Mouse (Mus musculus) splenic B cell, adult 2 months (primary cell): ENCODE measurements around the gene Rapgef5.

ENCODE experiments used
- DNase-seq: peaks from one replicate; pipeline ENCODE4 v3.0.0-alpha.2; 2011; ENCODE audit warnings: low read depth, low spot score
- H3K27me3 ChIP-seq: 2 replicates; pipeline ENCODE4 v1.6.1; 2012; ENCODE audit warnings: mild to moderate bottlenecking, low read length, moderate library complexity, mixed read lengths; ENCODE audit not compliant: control insufficient read depth, poor library complexity, insufficient read depth, severe bottlenecking
- H3K36me3 ChIP-seq: 2 replicates; pipeline ENCODE4 v1.6.1; 2012; ENCODE audit warnings: mild to moderate bottlenecking, low read length, moderate library complexity, mixed read lengths; ENCODE audit not compliant: control insufficient read depth, poor library complexity, insufficient read depth, severe bottlenecking

Rapgef5 gene

GRCm38 (mm10) chr12:117512468-117512867 is 3.8 kb upstream of the Rapgef5 start:
- Histone ChIP-seq H3K27me3 (no peaks in the 10 kb centered on the region), H3K36me3 (no peaks in the 10 kb centered on the region)
- DNase-seq = no peak

DNA sequence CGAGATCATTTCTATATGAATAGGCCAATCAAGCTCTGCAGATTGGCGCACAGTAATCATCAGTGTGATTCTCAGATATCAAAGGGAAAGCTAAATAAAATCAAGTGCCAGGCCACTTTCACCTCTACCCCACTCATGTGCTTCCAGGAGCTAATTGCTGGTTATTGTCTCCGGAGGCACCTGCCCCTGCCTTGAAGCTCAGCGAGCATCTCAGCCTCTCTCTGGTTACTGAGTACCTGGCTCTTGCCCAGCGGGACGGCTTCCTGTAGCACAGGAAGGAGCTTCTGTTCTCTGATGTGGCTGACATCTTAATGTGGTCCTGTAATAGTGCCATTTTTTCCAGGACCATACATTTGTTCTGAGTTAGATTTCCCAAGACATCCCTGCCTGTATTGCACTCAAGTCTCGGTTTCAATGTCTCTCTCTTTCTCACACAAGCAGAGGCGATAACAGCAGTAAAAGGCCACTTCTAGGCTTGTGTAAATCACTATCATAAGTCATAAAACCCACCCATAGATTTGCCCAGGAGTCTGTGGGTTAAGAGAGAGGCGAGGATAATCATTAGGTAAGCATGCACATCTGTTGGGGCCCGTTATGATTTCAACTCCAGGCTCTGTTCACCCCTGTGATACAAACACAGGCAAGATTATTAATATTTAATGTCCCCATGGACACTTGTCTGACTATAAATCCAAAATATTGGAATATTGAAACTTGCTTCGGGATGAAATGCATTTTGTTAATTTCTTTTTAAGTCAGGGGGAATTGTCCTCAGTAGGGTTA is 2.9 kb upstream of the Rapgef5 start:
- no peak for DNase-seq
- H3K36me3 ChIP-seq = no peaks in the 10 kb centered on the region

DNA sequence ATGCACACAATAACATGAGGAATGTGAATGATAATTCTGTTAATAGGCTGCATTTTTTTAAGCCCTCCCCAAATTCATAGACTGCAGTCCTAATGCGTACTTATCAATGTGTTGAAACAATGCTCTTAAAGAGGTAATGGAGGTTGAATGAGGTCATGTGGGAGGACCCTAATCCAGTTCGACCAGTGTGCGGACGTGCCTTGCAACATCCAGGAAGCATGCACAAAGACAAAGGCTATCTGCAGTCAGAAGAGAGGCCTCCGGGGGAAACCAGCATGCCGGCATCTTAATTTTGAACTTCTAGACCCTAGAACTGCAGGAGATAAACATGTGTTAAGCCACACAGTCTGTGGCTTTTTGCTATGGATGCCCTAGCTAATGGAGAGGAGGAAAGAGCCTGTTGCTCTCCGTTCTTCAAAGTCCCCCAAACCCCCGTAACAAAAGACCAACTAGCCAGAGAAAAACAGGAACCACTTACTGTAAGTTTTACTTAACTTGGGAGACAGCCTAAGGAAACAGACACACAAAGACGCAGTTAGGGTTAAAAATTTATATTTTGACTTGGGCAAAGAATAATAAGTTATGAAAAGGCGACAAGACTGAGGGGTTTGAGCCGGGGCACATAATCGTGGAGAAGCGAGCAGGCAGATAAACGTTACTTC is 1.1 kb downstream of the Rapgef5 start:
- no peak for DNase-seq
- H3K36me3 ChIP-seq = no peaks in the 10 kb centered on the region
- H3K27me3 ChIP-seq = no peaks in the 10 kb centered on the region

More for the DNA sequence above, 2.9 kb upstream of the Rapgef5 start:
- H3K27me3 ChIP-seq = no peaks in the 10 kb centered on the region

DNA sequence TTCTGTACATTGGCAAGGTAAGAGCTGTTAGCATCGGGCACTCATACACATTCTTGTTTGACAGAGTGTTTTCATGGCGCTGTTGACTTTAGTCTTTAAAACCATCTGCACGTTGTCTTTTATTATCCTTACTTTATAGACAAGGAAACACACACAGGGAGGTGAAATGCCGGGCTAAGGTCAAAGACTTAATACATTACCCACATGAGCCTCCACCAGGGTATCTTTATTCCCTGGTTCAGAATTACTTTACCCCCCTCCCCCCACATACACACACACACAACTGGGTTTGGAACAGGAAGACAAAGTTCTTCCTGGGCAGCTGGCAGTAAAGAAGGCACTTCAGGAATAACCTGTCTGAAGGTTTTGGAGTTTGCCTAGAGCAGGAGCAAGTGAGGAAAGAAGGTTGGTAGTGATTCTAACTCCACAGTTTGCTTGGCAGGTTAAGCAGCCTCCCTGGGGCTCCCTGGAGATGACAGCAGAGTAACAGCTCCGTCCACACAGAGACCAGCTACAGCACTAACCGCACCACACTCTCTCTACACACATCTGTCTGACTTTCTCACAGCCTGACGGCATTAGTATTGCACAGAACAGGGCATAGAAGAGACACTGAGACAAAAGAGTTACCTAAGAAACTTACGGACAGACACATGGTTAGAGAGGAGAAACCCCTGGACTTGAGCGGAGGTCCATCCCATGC is 8.2 kb downstream of the Rapgef5 start:
- DNase-seq = no peak

GRCm38 (mm10) chr12:117527889-117528288 is 11.6 kb downstream of the Rapgef5 start:
- H3K27me3 ChIP-seq = no peaks in the 10 kb centered on the region
- DNase-seq = no peak
- H3K36me3 ChIP-seq = no peaks in the 10 kb centered on the region

More for the DNA sequence above, 8.2 kb downstream of the Rapgef5 start:
- Histone ChIP-seq H3K27me3 (no peaks in the 10 kb centered on the region), H3K36me3 (no peaks in the 10 kb centered on the region)

GRCm38 (mm10) chr12:117528509-117529145 is 12.3 kb downstream of the Rapgef5 start:
- DNase-seq = no peak
- Histone ChIP-seq H3K36me3 (no peaks in the 10 kb centered on the region), H3K27me3 (no peaks in the 10 kb centered on the region)

DNA sequence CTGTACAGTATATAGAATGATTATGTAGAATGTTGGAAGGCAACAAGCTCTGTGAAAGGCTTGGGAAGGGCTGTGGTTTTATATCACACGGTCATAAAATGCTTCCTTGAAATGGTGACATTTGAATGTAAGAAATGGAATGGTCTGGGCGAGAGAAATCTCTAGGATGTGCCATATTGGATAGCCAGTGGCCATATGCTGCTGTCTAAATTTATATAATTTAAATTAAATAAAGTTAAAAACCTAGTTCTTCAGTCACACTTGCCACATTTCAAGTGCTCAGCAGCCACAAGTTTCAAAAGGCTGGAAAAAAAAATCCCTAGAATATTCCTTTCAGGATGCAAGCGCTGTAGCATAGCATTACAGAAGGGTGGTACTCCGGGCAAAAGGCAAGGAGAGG is 14.8 kb downstream of the Rapgef5 start:
- H3K27me3 ChIP-seq = no peaks in the 10 kb centered on the region
- H3K36me3 ChIP-seq = no peaks in the 10 kb centered on the region
- no peak for DNase-seq

DNA sequence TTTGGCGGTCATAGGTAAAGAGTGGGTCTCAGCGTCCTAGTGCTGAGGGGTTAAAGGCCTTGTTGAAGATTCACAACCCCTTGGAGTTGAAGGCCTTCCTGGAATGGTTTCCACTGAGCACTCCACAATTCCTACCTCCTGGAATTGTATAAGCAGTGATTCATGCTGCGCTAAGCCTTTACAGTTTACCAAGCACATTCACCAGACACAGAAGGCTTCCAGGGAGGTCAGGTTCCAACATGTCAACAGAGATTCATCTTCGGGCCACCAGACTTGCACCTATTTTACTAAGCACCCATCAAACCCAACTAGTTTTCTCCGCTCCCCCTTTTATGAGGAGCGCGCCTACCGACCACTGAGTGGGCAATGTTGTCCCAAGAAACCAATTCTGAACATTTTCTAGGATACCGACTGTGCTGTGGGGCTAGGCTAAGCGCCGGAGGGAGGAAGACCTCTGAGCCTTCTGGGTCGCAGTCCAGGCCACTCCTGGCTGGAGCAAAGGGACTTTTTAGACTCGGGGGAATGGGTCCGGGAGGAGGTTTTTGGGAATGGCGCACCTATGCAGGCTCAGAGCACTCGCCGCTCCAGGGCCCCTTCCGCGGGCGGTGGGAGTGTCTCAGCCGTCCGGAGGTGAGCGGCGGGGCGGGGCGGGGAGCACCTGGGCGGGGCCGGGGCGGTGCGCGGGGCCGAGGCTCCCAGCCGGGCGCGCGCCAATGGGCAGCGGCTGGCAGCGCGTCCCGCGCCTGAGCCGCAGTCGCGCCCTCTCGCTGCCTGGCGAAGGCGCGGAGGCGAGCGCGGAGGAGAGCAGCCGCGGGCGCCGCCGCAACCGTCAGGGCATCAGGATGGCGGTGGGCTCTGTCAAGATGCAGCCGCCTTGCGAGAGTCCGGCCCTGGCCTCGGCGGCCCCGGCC is 17.2 kb downstream of the Rapgef5 start:
- DNase-seq = peak; percentile 69
- no peaks in the 10 kb centered on the region for H3K36me3 ChIP-seq
- no peaks in the 10 kb centered on the region for H3K27me3 ChIP-seq

DNA sequence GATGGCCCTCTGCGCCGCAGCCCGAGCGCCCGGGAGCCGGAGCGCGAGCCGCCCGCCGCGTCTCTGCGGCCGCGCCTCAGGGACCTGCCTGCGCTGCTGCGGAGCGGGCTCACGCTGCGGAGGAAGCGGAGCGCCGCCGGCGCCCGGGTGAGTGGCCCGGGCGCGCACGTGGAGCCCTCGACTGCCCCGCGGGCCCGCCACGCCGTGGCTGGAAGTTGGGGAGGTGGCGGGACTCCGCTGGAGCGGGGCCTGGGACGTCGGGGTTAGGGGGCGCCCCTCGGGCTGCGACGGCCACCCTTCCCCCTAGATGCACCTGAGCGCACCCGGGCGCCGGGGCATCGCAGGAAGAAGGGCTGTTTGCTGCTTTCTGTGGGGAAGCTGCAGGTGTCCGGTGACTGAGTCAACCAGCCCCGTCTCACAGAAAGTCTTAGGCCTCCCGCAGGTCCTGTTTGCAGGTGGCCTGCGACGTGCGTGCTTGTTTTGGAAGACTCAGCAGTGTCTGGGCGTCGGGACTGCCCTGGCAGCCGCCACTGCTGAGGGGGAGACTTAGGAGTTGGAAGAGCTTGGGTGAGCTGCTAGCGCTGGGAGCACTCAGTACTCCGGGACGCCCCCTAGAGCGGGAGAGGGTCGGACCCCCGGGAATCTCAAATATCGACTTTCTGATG is 17.9 kb downstream of the Rapgef5 start:
- peak; percentile 61 for DNase-seq
- no peaks in the 10 kb centered on the region for H3K27me3 ChIP-seq
- no peaks in the 10 kb centered on the region for H3K36me3 ChIP-seq

GRCm38 (mm10) chr12:117540352-117540751 is 24.1 kb downstream of the Rapgef5 start:
- no peak for DNase-seq
- Histone ChIP-seq H3K36me3 (no peaks in the 10 kb centered on the region), H3K27me3 (no peaks in the 10 kb centered on the region)

DNA sequence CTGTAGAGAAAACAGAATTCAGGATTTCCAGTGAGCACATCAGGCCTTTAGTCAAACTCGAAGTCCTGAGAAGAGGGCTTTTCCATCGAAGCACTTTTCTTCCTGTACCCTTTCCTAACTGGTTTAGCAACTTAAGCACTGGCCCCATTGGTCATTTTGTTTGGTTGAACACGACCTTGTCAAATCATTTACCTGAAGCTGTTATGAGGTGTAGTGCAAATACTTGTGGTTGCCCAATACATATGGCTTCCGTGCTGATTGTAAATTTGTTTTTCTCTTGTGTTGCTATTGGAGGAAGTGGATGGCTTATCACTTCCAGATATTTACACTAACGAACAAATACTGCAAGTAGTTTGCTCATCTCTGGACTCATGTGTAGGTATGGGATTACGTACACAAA is 29.0 kb downstream of the Rapgef5 start:
- no peaks in the 10 kb centered on the region for H3K36me3 ChIP-seq
- H3K27me3 ChIP-seq = no peaks in the 10 kb centered on the region
- no peak for DNase-seq

- DNase-seq = no peak
- Histone ChIP-seq H3K36me3 (no peaks in the 10 kb centered on the region), H3K27me3 (no peaks in the 10 kb centered on the region)
Observed at GRCm38 (mm10) chr12:117553353-117553752, 37.1 kb downstream of the Rapgef5 start.

- Histone ChIP-seq H3K27me3 (no peaks in the 10 kb centered on the region), H3K36me3 (no peaks in the 10 kb centered on the region)
- no peak for DNase-seq
Observed at GRCm38 (mm10) chr12:117554612-117555063, 38.4 kb downstream of the Rapgef5 start.
